Mouse (Mus musculus): ENCODE measurements at regions not wholly inside any gene's neighbourhood (a gene's known extent, or its start where the extent isn't known, plus 50 kb on each side); places are given as distances from the start of the nearest gene placed in this dataset.

DNA sequence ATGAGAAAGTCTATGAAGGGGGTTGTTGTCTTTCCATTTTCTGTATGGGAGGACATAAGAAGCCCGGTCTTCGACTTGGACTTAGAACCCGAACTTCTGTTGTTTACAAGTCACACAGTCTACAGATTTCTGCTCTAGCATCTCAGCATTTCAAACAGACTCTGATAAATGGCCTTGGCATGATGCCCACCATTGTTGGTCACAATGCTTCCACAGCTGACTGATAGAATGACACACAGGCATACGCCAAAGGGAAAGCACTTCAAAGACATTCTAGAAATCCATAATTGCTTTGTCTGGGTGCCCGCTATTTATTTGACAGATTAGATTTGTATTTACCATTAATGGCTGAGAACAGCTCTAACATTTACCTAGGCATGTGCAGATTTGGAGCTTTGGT, 326.2 kb upstream of the Tnp1 start:
- Histone ChIP-seq H3K27me3 (replicated peaks; ENCODE audit: control insufficient read depth, insufficient read depth, low read length) (no peaks in the 10 kb centered on the region), H3K4me3 (ENCODE audit: insufficient read depth, low read depth, low read length) (no peak overlapping the region), H3K4me1 (ENCODE audit: control insufficient read depth, insufficient read depth, low read length) (no peaks in the 10 kb centered on the region), H3K27ac (ENCODE audit: insufficient read depth, low read depth, low read length) (no peak overlapping the region), H3K36me3 (ENCODE audit: control insufficient read depth, insufficient read depth, low read length) (no peaks in the 10 kb centered on the region)
- WGBS, result 69% methylated on average over 5 of the region's 5 CpGs
- peak; percentile 42 for DNase-seq
- TF ChIP-seq CTCF (conservative IDR thresholded peaks at IDR 0.05; ENCODE audit: insufficient read depth, insufficient read length, low read depth, low read length) (no peak), POLR2A (IDR thresholded peaks at IDR 0.05; ENCODE audit: low read depth, low read length) (no peak)

- TF ChIP-seq POLR2A (IDR thresholded peaks at IDR 0.05; ENCODE audit: low read depth, low read length) (no peak), CTCF (conservative IDR thresholded peaks at IDR 0.05; ENCODE audit: insufficient read depth, insufficient read length, low read depth, low read length) (no peak)
- DNase-seq, result no peak
- WGBS, result 73% methylated on average over 2 of the region's 2 CpGs
These were observed 321.7 kb upstream of the Tnp1 start for GRCm38 (mm10) chr1:73337401-73337800.

DNA sequence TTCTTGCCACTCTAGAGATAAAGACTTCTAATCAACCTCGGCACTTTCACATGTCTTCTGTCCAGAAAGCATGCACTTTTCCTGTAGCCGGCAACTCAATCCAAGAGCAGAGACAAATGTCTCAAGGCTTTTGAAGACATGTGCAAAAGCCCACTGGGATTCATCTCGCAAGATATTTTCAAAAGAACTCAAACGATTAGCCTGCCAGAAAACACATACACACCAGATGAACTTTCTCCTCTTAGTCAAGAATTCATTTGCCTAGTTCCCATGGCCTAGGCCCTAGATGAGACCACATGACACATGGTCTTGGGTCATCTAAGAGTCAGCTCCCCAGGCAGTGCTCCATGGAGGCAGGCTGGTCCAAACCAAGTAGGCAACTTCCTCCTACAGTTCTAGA, 293.8 kb upstream of the Tnp1 start:
- TF ChIP-seq CTCF (conservative IDR thresholded peaks at IDR 0.05; ENCODE audit: insufficient read depth, insufficient read length, low read depth, low read length), result no peak
- TF ChIP-seq POLR2A (IDR thresholded peaks at IDR 0.05; ENCODE audit: low read depth, low read length), result no peak
- no peak overlapping the region for H3K27ac ChIP-seq (ENCODE audit: insufficient read depth, low read depth, low read length)
- 85% methylated on average over 4 of the region's 4 CpGs for WGBS
- no peaks in the 10 kb centered on the region for H3K27me3 ChIP-seq (replicated peaks; ENCODE audit: control insufficient read depth, insufficient read depth, low read length)
- no peak for DNase-seq
- H3K36me3 ChIP-seq (ENCODE audit: control insufficient read depth, insufficient read depth, low read length), result no peaks in the 10 kb centered on the region
- no peak overlapping the region for H3K4me3 ChIP-seq (ENCODE audit: insufficient read depth, low read depth, low read length)
- no peaks in the 10 kb centered on the region for H3K4me1 ChIP-seq (ENCODE audit: control insufficient read depth, insufficient read depth, low read length)

More at GRCm38 (mm10) chr1:73337401-73337800, 321.7 kb upstream of the Tnp1 start:
- Histone ChIP-seq H3K4me1 (ENCODE audit: control insufficient read depth, insufficient read depth, low read length) (no peaks in the 10 kb centered on the region), H3K36me3 (ENCODE audit: control insufficient read depth, insufficient read depth, low read length) (no peaks in the 10 kb centered on the region), H3K27ac (ENCODE audit: insufficient read depth, low read depth, low read length) (no peak overlapping the region), H3K4me3 (ENCODE audit: insufficient read depth, low read depth, low read length) (no peak overlapping the region), H3K27me3 (replicated peaks; ENCODE audit: control insufficient read depth, insufficient read depth, low read length) (no peaks in the 10 kb centered on the region)

DNA sequence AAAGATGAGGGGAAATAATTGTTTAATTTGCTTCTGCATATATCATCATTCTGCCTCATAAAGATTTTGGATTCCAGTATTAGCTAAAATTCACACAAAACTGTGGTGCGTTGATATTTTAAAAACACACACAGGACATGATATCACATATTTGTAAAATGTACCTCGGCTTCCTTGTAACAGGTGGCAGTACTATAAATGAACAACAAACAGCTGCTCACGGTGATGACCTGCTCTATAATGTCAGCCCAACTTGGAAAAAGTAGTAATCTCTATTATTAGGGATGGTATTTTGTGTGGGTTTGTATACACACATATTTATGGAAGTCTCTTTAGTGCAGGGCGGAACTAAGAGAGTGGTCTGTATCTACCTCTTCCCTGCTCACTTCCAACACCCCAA, 292.7 kb upstream of the Tnp1 start:
- no peak overlapping the region for H3K27ac ChIP-seq (ENCODE audit: insufficient read depth, low read depth, low read length)
- no peaks in the 10 kb centered on the region for H3K36me3 ChIP-seq (ENCODE audit: control insufficient read depth, insufficient read depth, low read length)
- H3K4me1 ChIP-seq (ENCODE audit: control insufficient read depth, insufficient read depth, low read length), result no peaks in the 10 kb centered on the region
- no peaks in the 10 kb centered on the region for H3K27me3 ChIP-seq (replicated peaks; ENCODE audit: control insufficient read depth, insufficient read depth, low read length)
- no peak for DNase-seq
- no peak overlapping the region for H3K4me3 ChIP-seq (ENCODE audit: insufficient read depth, low read depth, low read length)
- TF ChIP-seq POLR2A (IDR thresholded peaks at IDR 0.05; ENCODE audit: low read depth, low read length) (no peak), CTCF (conservative IDR thresholded peaks at IDR 0.05; ENCODE audit: insufficient read depth, insufficient read length, low read depth, low read length) (no peak)
- 96% methylated on average over 4 of the region's 4 CpGs for WGBS

DNA sequence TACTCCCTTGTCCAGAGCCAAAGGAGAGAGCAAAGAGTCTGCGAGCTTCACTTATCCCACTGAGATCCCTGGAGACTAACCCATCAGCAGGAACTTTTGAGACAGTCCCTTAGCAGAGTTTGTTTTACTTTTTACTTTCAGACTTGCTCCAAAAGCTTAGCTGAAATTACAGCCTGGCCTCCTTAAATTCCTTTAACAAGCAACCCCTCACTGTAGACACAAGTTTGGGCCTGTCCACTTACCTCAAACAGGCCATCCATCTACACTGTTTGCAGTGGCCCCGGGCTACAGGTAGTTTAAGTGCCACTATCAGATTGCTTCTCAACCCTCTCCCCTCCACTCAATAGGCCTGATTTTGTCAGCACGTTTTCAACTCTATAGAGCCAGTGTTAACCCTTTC, 291.5 kb upstream of the Tnp1 start:
- Histone ChIP-seq H3K27ac (ENCODE audit: insufficient read depth, low read depth, low read length) (no peak overlapping the region), H3K27me3 (replicated peaks; ENCODE audit: control insufficient read depth, insufficient read depth, low read length) (no peaks in the 10 kb centered on the region), H3K4me3 (ENCODE audit: insufficient read depth, low read depth, low read length) (no peak overlapping the region), H3K36me3 (ENCODE audit: control insufficient read depth, insufficient read depth, low read length) (no peaks in the 10 kb centered on the region), H3K4me1 (ENCODE audit: control insufficient read depth, insufficient read depth, low read length) (no peaks in the 10 kb centered on the region)
- WGBS, result 51% methylated on average over 3 of the region's 3 CpGs
- TF ChIP-seq POLR2A (IDR thresholded peaks at IDR 0.05; ENCODE audit: low read depth, low read length) (no peak), CTCF (conservative IDR thresholded peaks at IDR 0.05; ENCODE audit: insufficient read depth, insufficient read length, low read depth, low read length) (no peak)
- no peak for DNase-seq

DNA sequence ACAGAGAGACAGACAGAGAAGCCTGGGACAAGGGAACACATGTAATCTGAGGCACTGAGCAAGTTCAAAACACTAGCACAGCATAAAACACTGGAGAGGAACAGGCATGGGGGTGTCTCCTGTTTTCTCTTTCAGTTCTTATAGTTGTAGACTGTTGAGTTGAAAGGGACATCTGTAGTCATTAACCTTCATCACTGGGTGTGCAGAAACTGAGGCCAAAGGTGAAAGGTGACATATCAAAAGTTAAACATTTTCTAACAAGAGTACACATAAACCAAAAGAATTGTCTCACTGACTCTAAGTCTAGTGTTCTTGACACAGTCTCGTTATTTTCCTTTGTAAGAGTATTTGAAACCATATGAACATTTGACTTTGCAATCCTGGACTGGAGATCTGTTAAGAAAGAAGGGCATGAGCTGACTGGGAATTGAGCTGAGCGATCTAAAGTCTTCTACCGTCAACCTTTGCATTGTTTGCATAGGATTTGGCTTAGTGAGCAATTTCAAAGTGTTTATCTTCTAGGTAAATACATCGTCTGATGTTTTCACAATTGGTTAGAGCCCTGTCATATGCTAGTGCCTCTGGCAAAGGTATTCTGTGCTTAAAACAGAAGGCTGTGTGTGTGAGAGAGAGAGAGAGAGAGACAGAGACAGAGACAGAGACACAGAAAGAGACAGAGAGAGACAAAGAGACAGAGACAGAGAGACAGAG, 284.4 kb upstream of the Tnp1 start:
- TF ChIP-seq CTCF (conservative IDR thresholded peaks at IDR 0.05; ENCODE audit: insufficient read depth, insufficient read length, low read depth, low read length), result no peak
- no peak for TF ChIP-seq POLR2A (IDR thresholded peaks at IDR 0.05; ENCODE audit: low read depth, low read length)
- WGBS, result 46% methylated on average over 4 of the region's 4 CpGs
- Histone ChIP-seq H3K4me1 (ENCODE audit: control insufficient read depth, insufficient read depth, low read length) (peaks cover 12% of the 10 kb centered on the region), H3K27ac (ENCODE audit: insufficient read depth, low read depth, low read length) (peak overlapping the region; percentile 91), H3K4me3 (ENCODE audit: insufficient read depth, low read depth, low read length) (no peak overlapping the region), H3K36me3 (ENCODE audit: control insufficient read depth, insufficient read depth, low read length) (no peaks in the 10 kb centered on the region), H3K27me3 (replicated peaks; ENCODE audit: control insufficient read depth, insufficient read depth, low read length) (no peaks in the 10 kb centered on the region)
- DNase-seq, result peak; percentile 85

DNA sequence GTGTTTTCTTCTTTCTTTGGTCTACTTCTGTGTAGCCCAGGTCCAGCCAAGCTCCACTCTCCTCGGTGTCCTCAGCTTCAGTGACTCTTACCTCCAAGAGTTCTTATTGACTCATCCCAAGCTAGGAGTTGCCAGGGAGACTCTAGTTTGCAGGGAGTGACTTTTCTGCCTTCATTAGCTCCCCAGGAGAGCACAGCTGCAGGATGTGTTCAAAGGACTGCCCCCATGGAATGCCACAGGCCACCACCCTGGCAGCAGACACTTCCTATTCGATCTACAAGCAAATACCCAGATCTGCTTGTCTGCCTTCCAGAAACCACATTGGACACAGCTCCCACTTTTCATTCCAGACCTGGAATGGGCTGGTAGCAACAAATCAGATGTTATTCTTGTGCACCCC, 269.6 kb upstream of the Tnp1 start:
- DNase-seq, result no peak
- H3K36me3 ChIP-seq (ENCODE audit: control insufficient read depth, insufficient read depth, low read length), result no peaks in the 10 kb centered on the region
- no peak for TF ChIP-seq POLR2A (IDR thresholded peaks at IDR 0.05; ENCODE audit: low read depth, low read length)
- TF ChIP-seq CTCF (conservative IDR thresholded peaks at IDR 0.05; ENCODE audit: insufficient read depth, insufficient read length, low read depth, low read length), result no peak
- no peaks in the 10 kb centered on the region for H3K4me1 ChIP-seq (ENCODE audit: control insufficient read depth, insufficient read depth, low read length)
- H3K4me3 ChIP-seq (ENCODE audit: insufficient read depth, low read depth, low read length), result no peak overlapping the region
- no peak overlapping the region for H3K27ac ChIP-seq (ENCODE audit: insufficient read depth, low read depth, low read length)
- H3K27me3 ChIP-seq (replicated peaks; ENCODE audit: control insufficient read depth, insufficient read depth, low read length), result no peaks in the 10 kb centered on the region
- 66% methylated on average over 2 of the region's 2 CpGs for WGBS
